Mouse (Mus musculus) bone marrow, adult 2 months (tissue): ENCODE data around the gene Prrxl1.

Source experiments
- CTCF ChIP-seq: fragments of 200-500 bp; IDR thresholded peaks from 2 replicates; pipeline ENCODE4 v1.5.1; 2011; ENCODE audit warnings: low read length, control low read depth; ENCODE audit not compliant: control insufficient read depth, insufficient read depth
- POLR2A ChIP-seq: fragments of 200-500 bp; IDR thresholded peaks from 2 replicates; pipeline ENCODE4 v1.6.1; 2011; ENCODE audit warnings: low read depth, mild to moderate bottlenecking, control low read depth, low read length, borderline replicate concordance; ENCODE audit not compliant: control insufficient read depth

- TF ChIP-seq POLR2A, result no peak
- no peak for TF ChIP-seq CTCF
Observed at GRCm38 (mm10) chr14:32632908-32633600, 33.8 kb downstream of the Prrxl1 start.
